Mouse (Mus musculus): ENCODE results near the gene Zfp36l3. TPM values are rescaled to one million over a fixed set of nuclear protein-coding genes. Genes with fewer than 3 reads are reported as not detected.

The Zfp36l3 gene
- polyA plus RNA-seq (2017; shearing (Covaris generic)) = not detected

GRCm38 (mm10) chrX:53776276-53776675 is at the start of gene Zfp36l3:
Gene Zfp36l3, minus strand, starts transcription at chrX:53776394.

GRCm38 (mm10) chrX:53797519-53797918 is 21.3 kb upstream of the Zfp36l3 start, which contains the start of gene Xlr:
Gene Xlr, minus strand, starts transcription at chrX:53797706.

GRCm38 (mm10) chrX:53757736-53758135 is 18.5 kb downstream of the Zfp36l3 start, which contains the start of gene 1700013H16Rik:
Gene 1700013H16Rik, minus strand, starts transcription at chrX:53757831.

GRCm38 (mm10) chrX:53724596-53724995 is 51.6 kb downstream of the Zfp36l3 start, which contains the start of gene 4930502E18Rik:
Gene 4930502E18Rik, plus strand, starts transcription at chrX:53724826.

Other genes with a start within 250 kb of the Zfp36l3 start
- gene Rtl8c, start 168.4 kb downstream of the Zfp36l3 start, polyA plus RNA-seq (2017; shearing (Covaris generic)) = 10 to 100 TPM; 20.3 to 21.8 TPM
- not detected for gene Gm14597, start 167.4 kb downstream of the Zfp36l3 start, polyA plus RNA-seq (2017; shearing (Covaris generic))
- gene Rtl8a, start 132.7 kb downstream of the Zfp36l3 start, polyA plus RNA-seq (2017; shearing (Covaris generic)) = 10 to 100 TPM; 31.5 to 33.5 TPM
- 10 to 100 TPM; 23.3 to 29.3 TPM for gene Rtl8b, start 106.0 kb downstream of the Zfp36l3 start, polyA plus RNA-seq (2017; shearing (Covaris generic))
- gene 4930502E18Rik, start 51.6 kb downstream of the Zfp36l3 start, polyA plus RNA-seq (2017; shearing (Covaris generic)) = not detected
- gene 1700013H16Rik, start 18.6 kb downstream of the Zfp36l3 start, polyA plus RNA-seq (2017; shearing (Covaris generic)) = not detected
- gene Xlr, start 21.3 kb upstream of the Zfp36l3 start, polyA plus RNA-seq (2017; shearing (Covaris generic)) = 1 to 10 TPM; 1.6 to 4.7 TPM

Data from activated CD4-positive, CD25-positive, alpha-beta regulatory T cell (primary cell).